Mouse (Mus musculus): Measurements from ENCODE around the gene Arhgap45. TPM values are rescaled to one million over a fixed set of nuclear protein-coding genes. Genes with fewer than 3 reads are reported as not detected.

The Arhgap45 gene
- polyA plus RNA-seq, 1 experiment = 189 TPM

DNA sequence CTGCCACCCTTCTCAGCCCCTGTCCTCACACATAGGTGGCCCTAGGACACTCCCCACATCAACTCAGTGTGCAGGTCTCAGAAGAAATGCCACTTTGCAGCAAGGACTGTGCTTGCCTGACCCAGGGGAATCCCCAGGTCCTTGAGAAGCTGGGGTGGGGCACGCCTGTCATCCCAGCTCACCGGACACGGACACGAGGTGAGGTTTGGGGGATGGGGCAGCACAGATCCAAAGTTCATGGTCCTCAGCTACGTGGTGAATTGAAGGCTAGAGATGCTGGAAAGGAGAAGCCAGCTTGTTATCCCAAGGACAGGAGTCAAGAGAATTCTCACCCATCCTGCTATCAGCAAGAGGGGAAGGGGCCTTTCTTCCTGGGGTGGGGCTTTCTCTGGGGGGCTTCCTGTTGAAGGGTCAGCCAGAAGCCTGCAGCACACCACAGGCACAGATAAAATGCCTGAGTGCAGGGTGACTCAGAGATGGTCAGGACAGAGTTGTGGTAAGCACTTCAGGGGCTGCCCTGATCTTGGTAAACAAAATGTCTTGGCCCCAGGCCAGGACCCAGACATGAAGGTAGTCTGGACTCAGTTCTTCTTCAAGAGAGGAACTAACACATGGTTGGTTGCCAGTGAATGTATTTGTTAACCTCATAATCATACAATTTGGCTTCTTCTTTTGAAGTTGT lies 16.5 kb downstream of the Arhgap45 start:
- TF ChIP-seq GATA1 (IDR thresholded peaks at IDR 0.05; ENCODE audit: low read length) = no peak

DNA sequence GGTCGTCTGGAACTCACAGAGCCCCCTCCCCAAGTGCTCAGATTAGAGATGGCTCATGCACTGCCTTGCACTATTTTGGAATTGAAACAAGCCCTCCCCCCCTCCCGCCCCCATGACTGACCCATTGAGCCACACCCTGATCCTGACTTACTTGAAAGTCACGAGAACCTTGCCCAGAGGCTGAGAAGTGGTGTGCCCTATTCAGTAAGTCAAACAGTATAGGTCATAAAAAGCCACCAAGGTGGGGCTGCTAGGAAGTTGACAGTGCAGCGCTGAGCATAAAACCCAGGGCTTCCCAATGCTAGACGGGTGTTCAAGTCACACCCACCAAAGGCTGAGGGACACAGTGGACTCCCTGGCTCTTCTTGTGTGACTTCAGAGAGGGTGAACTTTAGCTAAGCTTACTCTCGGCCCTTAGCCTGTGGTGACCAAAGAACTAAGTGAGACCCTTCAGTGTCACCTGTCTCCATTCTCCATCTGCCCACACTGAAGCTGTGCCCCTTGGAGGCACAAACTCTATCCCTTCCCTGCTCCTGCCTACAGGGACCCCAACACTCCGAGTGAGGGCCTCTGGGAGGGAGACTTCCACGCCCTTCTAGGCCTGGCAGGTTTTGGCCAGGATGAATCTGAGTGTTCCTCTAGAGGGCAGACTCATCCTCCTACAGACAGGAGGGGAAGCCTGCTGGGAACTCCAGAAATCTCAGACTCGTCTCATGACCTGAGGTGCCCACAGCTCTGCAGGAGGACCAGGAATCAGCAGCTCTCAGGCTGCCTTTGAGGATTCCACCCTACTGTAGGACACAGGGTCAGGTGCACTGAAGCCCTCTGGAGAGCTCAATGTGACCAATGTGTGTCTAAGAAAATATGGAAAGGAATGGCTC lies 17.3 kb downstream of the Arhgap45 start:
- no peak for TF ChIP-seq GATA1 (IDR thresholded peaks at IDR 0.05; ENCODE audit: low read length)

DNA sequence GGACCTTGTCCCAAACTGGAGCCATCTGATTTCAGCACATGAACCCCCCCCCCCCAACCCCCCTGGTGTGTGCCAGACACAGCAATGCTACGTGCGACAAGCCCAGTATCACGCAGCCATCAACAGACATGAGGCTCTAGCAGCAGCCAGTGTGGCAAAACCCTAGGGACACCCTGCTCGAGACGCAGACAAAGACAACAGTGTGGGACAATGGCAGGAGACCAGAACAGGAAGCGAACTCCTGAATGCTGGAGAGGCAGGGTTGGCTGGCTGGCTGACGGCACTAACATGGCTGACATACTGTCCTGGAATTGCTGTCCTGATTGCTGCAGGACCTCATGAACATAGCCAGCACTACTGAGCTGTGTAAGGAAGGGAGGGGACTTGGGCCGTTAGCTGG lies 18.7 kb downstream of the Arhgap45 start:
- TF ChIP-seq GATA1 (IDR thresholded peaks at IDR 0.05; ENCODE audit: low read length) = no peak

DNA sequence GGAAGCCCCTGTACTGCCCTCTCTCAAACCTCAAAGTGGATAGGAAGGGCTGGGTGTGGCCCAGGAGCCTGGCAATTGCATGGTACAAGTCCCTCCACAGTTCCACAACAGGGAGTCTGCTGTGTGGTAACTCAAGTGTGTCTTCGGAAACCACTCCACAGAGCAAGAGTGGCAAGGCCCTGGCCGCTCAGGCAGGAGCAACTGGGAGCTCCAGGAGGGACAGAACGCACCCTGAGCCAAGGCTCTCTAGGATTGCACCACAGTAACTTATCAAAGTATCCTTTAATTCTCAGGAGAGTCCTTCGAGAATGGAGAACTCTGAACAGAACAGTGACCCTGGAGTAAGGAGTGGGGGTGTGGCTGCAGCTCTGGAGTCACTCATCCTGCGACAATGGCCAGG lies 19.2 kb downstream of the Arhgap45 start:
- no peak for TF ChIP-seq GATA1 (IDR thresholded peaks at IDR 0.05; ENCODE audit: low read length)

DNA sequence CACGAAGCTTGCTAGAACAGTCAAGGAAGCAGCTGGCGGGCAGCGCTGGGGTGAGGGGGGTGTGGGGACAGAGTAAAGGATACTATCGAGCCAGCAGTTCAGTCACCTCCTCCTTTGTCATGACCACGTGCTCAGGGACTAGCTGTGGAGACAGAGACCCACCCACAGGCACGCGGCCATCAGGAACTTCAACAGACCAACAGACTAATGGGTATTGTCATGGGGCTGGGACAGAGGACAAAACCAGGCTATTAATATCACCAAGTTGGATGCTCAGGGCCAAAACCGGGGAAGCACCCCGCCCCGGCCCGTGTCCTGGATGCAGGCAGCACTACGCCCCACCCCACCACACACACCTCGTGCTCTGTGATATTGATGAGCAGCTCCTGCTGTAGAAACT lies 20.4 kb downstream of the Arhgap45 start:
- TF ChIP-seq GATA1 (IDR thresholded peaks at IDR 0.05; ENCODE audit: low read length) = no peak

DNA sequence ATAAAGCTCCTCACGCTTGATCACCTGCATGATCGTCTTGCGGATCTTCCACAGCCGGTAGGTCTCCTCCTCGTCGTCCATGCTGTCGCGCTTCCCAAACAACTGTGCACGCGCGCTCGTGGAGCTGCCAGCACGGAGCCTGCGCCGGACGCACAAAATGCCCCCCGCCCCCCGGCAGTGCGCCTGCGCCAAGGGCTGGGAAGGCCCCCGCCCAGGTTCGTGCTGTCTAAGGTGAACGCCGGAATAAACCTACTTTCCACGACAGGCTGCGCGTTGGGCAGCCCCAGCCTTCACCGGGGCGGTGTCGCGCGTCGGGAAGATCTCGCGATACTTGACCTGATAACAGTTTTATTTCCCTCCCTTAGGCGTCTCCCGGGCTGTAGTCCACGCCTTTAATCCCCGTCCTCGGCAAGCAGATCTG lies 23.1 kb downstream of the Arhgap45 start, which contains the start of gene Polr2e:
Polr2e (minus strand) TSS at position 237 of the 421 bp plus-strand sequence.
- no peak for TF ChIP-seq GATA1 (IDR thresholded peaks at IDR 0.05; ENCODE audit: low read length)

DNA sequence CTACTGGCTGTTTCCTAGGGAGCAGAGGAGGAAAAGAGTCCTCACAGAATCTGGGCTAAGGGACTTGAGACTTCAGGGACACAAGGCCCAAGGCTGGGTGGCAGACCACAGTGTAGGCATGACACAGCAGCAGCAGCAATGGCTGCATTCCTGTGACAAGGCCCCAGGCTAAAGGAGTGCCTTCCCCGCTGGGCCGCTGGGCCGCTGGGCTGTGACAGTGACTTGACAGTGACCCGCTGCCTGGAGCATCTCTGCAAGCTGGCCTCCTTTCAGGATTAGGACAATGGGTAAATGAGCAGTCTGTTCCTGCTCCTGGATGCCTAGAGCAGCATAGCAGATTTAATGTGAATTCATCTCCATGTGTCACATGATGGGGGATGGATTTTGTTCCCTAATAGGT lies 27.6 kb downstream of the Arhgap45 start:
- TF ChIP-seq GATA1 (IDR thresholded peaks at IDR 0.05; ENCODE audit: low read length) = no peak

DNA sequence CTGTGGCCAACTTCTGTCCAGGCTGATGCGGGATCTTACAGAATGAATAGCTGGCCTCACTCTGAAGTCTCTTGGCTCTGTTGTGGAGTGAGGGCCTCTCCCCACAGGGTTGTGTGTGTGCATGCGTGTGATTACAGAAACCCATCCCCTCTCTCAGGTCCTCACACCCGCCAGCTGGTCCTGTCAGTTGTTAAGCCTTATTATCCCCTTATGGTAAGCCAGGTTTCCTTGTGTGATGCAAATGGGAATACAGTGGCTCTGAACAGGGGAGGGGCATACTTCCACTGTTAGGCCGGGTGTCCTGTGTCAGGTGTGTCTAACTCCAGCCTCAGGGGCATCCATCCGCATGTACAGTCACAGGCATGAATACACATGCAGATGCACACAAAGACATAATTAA lies 29.3 kb downstream of the Arhgap45 start:
- TF ChIP-seq GATA1 (IDR thresholded peaks at IDR 0.05; ENCODE audit: low read length) = no peak

DNA sequence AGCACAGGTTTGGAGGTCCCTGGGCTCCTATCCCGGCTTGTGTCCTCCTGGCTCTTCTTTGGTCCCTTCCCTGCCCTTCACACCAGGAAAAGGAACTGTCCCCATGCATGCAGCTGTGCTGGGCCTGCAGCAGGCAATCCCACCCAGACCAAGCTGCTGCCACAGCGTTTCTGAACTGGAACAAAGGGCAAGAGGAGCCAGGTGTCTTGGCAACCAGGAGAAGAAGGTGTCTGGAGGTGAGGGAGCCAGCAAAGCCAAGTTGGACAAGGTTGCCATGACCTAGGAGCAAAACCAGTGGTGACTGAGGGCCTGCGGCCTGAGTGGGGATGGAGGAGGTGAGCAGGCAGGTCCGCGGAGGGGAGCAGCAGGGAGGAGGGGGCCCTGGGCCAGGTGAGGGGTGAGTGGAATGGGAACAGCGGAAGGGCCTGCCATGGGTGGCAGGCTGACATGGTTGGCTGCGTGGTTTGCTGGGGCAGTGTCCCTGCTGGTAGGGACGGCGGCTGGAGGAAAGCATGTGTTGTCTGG lies 30.6 kb downstream of the Arhgap45 start, which contains the start of gene Gpx4:
Gpx4 (plus strand) TSS at position 126 of the 525 bp plus-strand sequence.
- TF ChIP-seq GATA1 (IDR thresholded peaks at IDR 0.05; ENCODE audit: low read length) = no peak

DNA sequence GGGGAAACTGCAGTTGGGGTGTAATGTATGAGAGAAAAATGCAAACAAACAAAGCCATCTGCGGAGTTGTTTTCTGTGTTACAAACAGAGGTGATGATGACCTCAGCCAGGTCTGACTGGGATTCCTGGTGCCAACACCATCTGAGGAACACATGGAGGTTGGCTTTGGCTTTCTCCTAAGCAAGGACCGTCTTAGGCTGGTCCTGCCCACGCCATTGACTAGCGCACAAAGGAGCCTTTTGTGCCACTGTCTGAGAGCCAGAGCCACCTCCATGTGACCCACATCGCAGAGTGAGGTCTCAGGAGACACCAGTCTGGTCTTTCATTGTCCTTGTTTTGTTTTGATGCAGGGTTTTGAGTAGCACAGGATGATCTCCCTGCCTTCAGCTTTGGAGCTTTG lies 31.9 kb downstream of the Arhgap45 start:
- TF ChIP-seq GATA1 (IDR thresholded peaks at IDR 0.05; ENCODE audit: low read length) = no peak

DNA sequence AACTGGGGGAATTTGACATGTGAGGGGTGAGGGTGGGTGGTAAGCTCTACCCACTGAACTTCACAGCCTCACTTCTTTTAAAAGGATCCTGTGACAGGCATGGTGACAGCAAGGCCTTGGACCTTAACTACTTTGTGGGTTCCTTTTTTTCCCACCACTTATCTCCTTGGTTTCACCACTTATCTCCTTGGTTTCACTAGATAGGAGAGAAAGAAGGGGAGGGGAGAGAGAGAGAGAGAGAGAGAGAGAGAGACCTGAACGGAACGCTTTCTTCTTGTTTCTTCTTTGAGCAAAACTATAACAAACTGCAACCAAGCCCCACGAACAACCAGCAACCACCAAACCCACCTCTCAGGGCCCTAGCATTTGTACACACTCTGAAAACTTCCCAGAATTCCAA lies 32.4 kb downstream of the Arhgap45 start:
- TF ChIP-seq GATA1 (IDR thresholded peaks at IDR 0.05; ENCODE audit: low read length) = no peak

DNA sequence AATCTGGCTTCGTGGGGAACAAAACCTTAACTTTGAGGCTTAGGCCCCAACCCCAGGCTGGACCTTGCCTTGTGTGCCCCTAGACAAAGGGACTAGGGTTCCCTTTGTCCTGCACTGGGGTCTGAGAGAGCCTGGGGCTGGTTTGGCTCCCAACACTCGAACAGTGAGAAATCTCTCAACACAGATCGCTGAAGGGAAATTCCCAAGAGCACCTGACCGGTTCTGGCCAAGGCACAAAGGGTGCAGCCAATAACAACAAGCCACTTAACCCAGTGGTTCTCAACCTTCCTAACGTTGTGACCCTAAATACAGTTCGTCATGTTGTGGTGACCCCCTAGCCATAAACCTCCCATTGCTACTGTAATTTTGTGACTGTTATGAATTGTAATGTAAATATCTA lies 33.8 kb downstream of the Arhgap45 start:
- TF ChIP-seq GATA1 (IDR thresholded peaks at IDR 0.05; ENCODE audit: low read length) = no peak

DNA sequence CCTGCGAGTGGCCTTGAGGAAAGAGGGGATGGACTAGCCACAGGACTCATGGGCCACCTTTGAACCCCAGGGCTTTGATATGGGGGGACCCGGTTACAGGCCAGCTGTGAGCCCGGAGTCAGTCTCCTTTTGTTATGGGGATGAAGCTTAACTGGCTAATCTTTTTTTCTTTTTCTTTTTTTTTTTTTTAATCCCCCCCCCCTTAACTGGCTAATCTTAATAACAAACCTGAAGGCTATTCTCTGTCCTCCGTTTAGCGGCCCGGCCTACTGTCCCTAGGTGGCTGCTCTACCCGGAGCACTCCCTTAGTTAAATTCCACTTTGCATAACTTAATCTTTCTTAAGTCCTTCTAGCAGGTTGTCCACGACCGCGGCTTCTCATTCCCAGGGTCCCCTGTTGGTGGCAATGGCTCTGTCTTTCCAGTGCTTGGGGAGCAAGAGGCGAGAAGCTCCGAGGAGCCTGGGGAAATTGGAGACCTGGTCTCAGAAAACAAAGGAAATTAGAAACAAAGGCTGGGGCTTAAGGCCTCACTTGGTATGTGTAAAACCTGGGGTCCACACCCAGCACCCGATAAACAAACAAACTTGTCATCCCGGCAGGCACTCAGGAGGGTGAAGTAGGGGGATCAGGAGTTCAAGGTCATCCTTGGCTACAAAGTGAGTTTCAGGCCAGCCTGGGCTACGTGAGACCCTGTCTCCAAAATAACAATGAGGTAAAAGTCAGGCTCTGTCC lies 34.6 kb downstream of the Arhgap45 start:
- TF ChIP-seq GATA1 (IDR thresholded peaks at IDR 0.05; ENCODE audit: low read length) = no peak

DNA sequence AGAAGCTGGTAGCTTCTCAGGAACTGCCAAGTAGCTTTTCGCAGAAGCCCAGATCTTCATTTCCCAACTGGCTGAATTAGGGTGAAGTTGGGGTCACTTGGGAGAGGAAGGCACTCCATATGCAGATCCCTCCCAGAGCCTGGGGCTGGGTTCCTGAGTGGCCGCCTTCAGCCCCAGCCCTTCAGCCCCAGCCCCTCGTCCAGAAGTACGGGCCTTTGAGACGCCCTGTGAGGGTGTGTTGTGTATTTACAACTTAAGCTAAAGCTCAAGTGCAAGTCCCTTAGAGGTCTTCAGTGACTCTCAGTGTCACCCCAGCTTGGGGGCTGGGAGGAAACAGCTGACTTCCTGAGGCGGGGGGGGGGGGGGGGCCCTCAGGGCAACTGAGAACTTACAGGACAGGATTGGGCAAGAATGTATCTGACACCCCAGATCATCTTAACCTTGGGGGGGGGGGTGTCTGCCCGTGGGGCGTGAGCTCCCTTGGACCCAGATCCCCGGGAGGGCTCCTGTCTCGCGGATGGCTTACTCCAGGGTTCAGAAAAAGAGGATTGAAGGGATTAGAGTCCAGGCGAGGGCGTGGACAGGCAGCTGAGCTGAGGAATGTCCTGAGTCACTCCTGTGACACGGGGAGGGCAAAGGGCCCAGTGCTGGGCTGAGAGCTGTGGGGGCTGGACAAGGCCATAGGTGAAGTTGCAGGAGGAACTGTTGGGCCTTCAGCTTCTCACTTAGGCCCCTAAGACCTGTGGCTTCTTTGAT lies 35.3 kb downstream of the Arhgap45 start:
- no peak for TF ChIP-seq GATA1 (IDR thresholded peaks at IDR 0.05; ENCODE audit: low read length)

DNA sequence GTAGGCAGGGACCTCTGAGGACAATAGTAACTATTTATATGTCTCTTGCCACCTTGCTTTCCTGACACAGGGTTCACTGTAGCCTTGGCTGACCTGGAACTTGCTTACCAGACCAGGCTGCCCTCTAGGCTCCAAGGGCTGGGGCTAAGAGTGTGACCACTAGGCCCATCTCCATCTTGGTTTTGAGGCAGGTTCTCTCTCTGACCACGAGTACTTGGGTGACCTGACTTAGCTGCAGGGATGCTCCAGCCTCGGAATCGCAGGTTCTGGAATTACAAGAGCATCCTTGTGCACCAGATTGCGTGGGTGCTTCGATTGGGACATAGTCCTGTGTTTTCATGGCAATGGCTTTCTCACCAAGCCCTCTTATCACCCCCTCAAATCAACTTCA lies 35.9 kb downstream of the Arhgap45 start:
- no peak for TF ChIP-seq GATA1 (IDR thresholded peaks at IDR 0.05; ENCODE audit: low read length)

Measured in G1E-ER4 (cell line).